Mouse (Mus musculus): Measurements from ENCODE around the gene Colec11. TPM values are rescaled to one million over a fixed set of nuclear protein-coding genes. Genes with fewer than 3 reads are reported as not detected.
A peak's percentile ranks its signal among the peaks of the same experiment; 100 is the strongest.

Gene Colec11
- polyA plus RNA-seq, 1 experiment from 2014 or later, result 4.4 TPM

DNA sequence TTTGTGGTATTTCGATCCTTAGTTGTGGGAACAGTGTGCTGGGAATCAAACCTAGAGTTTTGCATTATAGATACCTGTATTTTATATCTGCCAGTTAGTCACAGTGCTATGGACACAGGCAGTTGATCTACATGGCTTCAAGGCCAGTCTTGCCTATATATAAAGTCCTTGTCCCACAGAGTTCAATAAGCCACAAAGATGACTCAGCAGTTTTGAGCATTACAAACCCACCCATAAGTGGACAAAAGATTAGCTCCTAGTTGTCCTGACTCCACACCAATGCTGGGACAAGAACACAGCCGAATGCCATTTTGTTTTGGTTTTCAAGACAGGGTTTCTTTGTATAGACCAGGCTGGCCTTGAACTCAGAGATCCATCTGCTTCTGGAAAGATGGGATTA is 5.3 kb upstream of the Colec11 start:
- H3K9me3 ChIP-seq (ENCODE audit: low read length), result no peaks in the 10 kb centered on the region
- no peak overlapping the region for H3K4me3 ChIP-seq (ENCODE audit: low read length)
- no peak overlapping the region for H3K9ac ChIP-seq (replicated peaks; ENCODE audit: low read length)
- no peak overlapping the region for H3K27ac ChIP-seq (ENCODE audit: low read length)
- no peaks in the 10 kb centered on the region for H3K27me3 ChIP-seq (ENCODE audit: insufficient read depth, low read length)
- 95% methylated on average over 2 of the region's 2 CpGs for WGBS
- ATAC-seq (ENCODE audit: low FRiP score, low TSS enrichment), result no peak; the same call in 1 of the 2 replicates
- H3K36me3 ChIP-seq (ENCODE audit: insufficient read depth, low read length), result peaks cover 53% of the 10 kb centered on the region
- H3K4me1 ChIP-seq (ENCODE audit: insufficient read depth, low read length), result no peaks in the 10 kb centered on the region
- H3K4me2 ChIP-seq (replicated peaks; ENCODE audit: low read depth, low read length), result no peak overlapping the region

- ATAC-seq (ENCODE audit: low FRiP score, low TSS enrichment), result no peak
- Histone ChIP-seq H3K9ac (replicated peaks; ENCODE audit: low read length) (no peak overlapping the region), H3K9me3 (ENCODE audit: low read length) (no peaks in the 10 kb centered on the region), H3K4me1 (ENCODE audit: insufficient read depth, low read length) (peaks cover 7% of the 10 kb centered on the region), H3K36me3 (ENCODE audit: insufficient read depth, low read length) (peaks cover 39% of the 10 kb centered on the region), H3K27ac (ENCODE audit: low read length) (no peak overlapping the region), H3K4me3 (ENCODE audit: low read length) (no peak overlapping the region), H3K27me3 (ENCODE audit: insufficient read depth, low read length) (no peaks in the 10 kb centered on the region), H3K4me2 (replicated peaks; ENCODE audit: low read depth, low read length) (no peak overlapping the region)
- 53% methylated on average over 4 of the region's 4 CpGs for WGBS
Observed at GRCm38 (mm10) chr12:28627092-28627491, 3.9 kb upstream of the Colec11 start.

GRCm38 (mm10) chr12:28625407-28625806 is 2.2 kb upstream of the Colec11 start:
- 75% methylated on average over 7 of the region's 7 CpGs for WGBS
- Histone ChIP-seq H3K9ac (replicated peaks; ENCODE audit: low read length) (no peak overlapping the region), H3K4me3 (ENCODE audit: low read length) (no peak overlapping the region), H3K9me3 (ENCODE audit: low read length) (no peaks in the 10 kb centered on the region), H3K4me2 (replicated peaks; ENCODE audit: low read depth, low read length) (no peak overlapping the region), H3K27me3 (ENCODE audit: insufficient read depth, low read length) (no peaks in the 10 kb centered on the region), H3K27ac (ENCODE audit: low read length) (no peak overlapping the region), H3K36me3 (ENCODE audit: insufficient read depth, low read length) (peaks cover 22% of the 10 kb centered on the region), H3K4me1 (ENCODE audit: insufficient read depth, low read length) (peaks cover 18% of the 10 kb centered on the region)
- no peak for ATAC-seq (ENCODE audit: low FRiP score, low TSS enrichment)

GRCm38 (mm10) chr12:28624251-28624650 is 1.1 kb upstream of the Colec11 start:
- H3K27ac ChIP-seq (ENCODE audit: low read length), result no peak overlapping the region
- H3K27me3 ChIP-seq (ENCODE audit: insufficient read depth, low read length), result no peaks in the 10 kb centered on the region

GRCm38 (mm10) chr12:28622641-28623040 is 536 bp downstream of the Colec11 start:
- Histone ChIP-seq H3K4me3 (ENCODE audit: low read length) (no peak overlapping the region), H3K4me2 (replicated peaks; ENCODE audit: low read depth, low read length) (no peak overlapping the region), H3K4me1 (ENCODE audit: insufficient read depth, low read length) (peaks cover 18% of the 10 kb centered on the region), H3K36me3 (ENCODE audit: insufficient read depth, low read length) (no peaks in the 10 kb centered on the region), H3K27ac (ENCODE audit: low read length) (peak overlapping the region; percentile 56), H3K27me3 (ENCODE audit: insufficient read depth, low read length) (no peaks in the 10 kb centered on the region), H3K9ac (replicated peaks; ENCODE audit: low read length) (no peak overlapping the region), H3K9me3 (ENCODE audit: low read length) (no peaks in the 10 kb centered on the region)
- no peak for ATAC-seq (ENCODE audit: low FRiP score, low TSS enrichment)
- 56% methylated on average over 1 of the region's 1 CpGs for WGBS

More at GRCm38 (mm10) chr12:28624251-28624650, 1.1 kb upstream of the Colec11 start:
- Histone ChIP-seq H3K9me3 (ENCODE audit: low read length) (no peaks in the 10 kb centered on the region), H3K9ac (replicated peaks; ENCODE audit: low read length) (no peak overlapping the region), H3K36me3 (ENCODE audit: insufficient read depth, low read length) (peaks cover 11% of the 10 kb centered on the region), H3K4me2 (replicated peaks; ENCODE audit: low read depth, low read length) (no peak overlapping the region), H3K4me3 (ENCODE audit: low read length) (no peak overlapping the region), H3K4me1 (ENCODE audit: insufficient read depth, low read length) (peaks cover 18% of the 10 kb centered on the region)
- 88% methylated on average over 2 of the region's 2 CpGs for WGBS
- ATAC-seq (ENCODE audit: low FRiP score, low TSS enrichment), result no peak

DNA sequence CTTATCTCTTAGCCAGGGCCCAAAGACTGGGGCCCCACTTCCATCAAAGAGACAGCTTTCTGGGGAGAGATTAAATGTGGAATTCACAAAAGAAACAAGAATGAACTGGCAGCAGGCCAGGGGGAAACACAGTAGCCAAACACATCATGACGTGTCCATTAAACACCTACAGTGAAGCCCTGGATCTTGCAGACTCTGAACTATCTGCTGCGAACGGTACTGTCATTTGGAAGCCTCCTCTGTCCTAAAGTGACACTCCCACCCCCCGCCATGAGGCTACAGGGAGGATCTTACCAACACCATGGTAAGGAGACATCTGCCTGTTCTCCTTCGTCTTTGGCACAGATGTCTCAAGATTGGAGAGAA is 1.0 kb downstream of the Colec11 start:
- H3K36me3 ChIP-seq (ENCODE audit: insufficient read depth, low read length), result no peaks in the 10 kb centered on the region
- ATAC-seq (ENCODE audit: low FRiP score, low TSS enrichment), result no peak
- H3K9ac ChIP-seq (replicated peaks; ENCODE audit: low read length), result no peak overlapping the region
- no peak overlapping the region for H3K27ac ChIP-seq (ENCODE audit: low read length)
- H3K4me2 ChIP-seq (replicated peaks; ENCODE audit: low read depth, low read length), result no peak overlapping the region; the same call in 1 of the 2 replicates
- WGBS, result 33% methylated on average over 5 of the region's 5 CpGs
- no peak overlapping the region for H3K4me3 ChIP-seq (ENCODE audit: low read length)
- H3K9me3 ChIP-seq (ENCODE audit: low read length), result no peaks in the 10 kb centered on the region
- no peaks in the 10 kb centered on the region for H3K27me3 ChIP-seq (ENCODE audit: insufficient read depth, low read length)
- peaks cover 18% of the 10 kb centered on the region for H3K4me1 ChIP-seq (ENCODE audit: insufficient read depth, low read length)

DNA sequence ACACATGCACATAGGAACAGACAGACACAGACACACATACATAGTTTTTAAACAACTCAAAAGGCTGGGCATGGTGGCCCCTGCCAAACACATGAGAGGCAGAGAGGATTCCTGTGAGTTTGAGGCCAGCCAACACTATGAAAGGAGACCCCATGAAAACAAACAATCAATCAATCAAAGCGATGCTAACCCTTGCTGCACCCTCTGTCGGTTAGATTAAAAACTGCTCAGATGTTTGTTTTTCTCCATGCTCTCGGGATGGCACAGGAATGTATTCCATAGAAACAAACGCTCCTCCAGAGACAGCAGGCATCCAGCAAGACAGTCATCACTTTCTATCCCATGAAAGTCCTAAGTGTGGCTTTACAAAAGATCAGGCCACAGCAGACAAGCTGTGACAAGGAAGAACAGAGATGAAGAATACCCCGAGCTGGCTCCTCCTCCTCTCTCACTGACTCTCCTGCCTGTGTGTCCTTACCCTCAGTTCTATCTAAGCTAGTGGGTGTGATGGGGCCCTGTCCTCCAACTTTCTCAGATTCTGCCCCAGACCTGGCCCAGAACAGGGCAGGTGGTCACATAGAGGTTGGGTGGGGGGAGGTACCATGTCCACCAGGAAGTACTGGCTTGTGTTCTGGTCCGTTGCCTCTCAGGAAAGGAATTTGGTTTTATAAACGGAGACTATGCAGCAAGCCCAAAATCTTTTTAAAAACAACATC is 1.6 kb downstream of the Colec11 start:
- no peaks in the 10 kb centered on the region for H3K27me3 ChIP-seq (ENCODE audit: insufficient read depth, low read length)
- 10% methylated on average over 7 of the region's 7 CpGs for WGBS
- no peaks in the 10 kb centered on the region for H3K36me3 ChIP-seq (ENCODE audit: insufficient read depth, low read length)
- H3K27ac ChIP-seq (ENCODE audit: low read length), result no peak overlapping the region
- peak overlapping the region; percentile 10 for H3K4me2 ChIP-seq (replicated peaks; ENCODE audit: low read depth, low read length)
- no peak overlapping the region for H3K9ac ChIP-seq (replicated peaks; ENCODE audit: low read length)
- no peaks in the 10 kb centered on the region for H3K9me3 ChIP-seq (ENCODE audit: low read length)
- ATAC-seq (ENCODE audit: low FRiP score, low TSS enrichment), result peak; percentile 43; the same call in 1 of the 2 replicates
- no peak overlapping the region for H3K4me3 ChIP-seq (ENCODE audit: low read length)
- H3K4me1 ChIP-seq (ENCODE audit: insufficient read depth, low read length), result peaks cover 18% of the 10 kb centered on the region

DNA sequence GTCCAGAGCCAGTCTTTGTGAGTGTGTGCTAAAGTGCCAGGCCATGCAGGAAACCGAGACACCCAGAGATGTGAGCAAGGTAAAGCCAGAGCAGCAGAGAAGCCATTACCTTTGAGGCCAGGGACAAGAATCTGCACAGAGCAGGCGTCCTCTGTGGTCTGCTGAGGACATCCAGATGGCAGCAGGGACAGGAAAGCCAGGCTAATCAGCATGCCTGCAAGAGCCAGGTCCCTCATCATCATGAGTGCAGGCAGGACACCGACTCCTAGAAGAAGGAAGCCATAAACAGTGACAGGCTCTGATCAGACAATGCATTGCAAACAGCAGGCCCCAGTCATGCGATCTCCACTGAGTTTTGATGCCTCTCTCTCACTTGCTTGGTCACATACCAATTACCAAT is 5.9 kb downstream of the Colec11 start:
- no peak for ATAC-seq (ENCODE audit: low FRiP score, low TSS enrichment)
- WGBS, result 54% methylated on average over 4 of the region's 4 CpGs

DNA sequence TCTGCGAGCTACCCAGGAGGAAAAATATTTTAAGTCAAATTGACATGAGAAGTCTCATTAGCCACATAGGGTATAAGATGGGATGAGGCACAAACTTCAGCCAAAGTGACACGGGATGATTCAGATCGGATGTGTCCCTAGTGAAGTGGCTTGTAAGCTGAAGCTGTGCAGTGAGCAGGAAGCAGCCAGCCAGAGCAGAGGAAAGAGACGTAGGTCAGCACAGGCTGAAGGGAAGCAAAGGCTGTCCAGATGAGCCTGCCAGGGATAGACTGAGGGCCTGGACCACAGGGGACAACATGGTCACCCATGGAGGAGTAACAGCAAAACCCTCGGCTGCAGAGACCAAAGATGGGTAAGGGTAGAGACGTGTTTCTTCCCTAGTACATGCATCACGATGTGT is 8.8 kb downstream of the Colec11 start:
- Histone ChIP-seq H3K36me3 (ENCODE audit: insufficient read depth, low read length) (no peaks in the 10 kb centered on the region), H3K4me3 (ENCODE audit: low read length) (no peak overlapping the region), H3K4me1 (ENCODE audit: insufficient read depth, low read length) (no peaks in the 10 kb centered on the region), H3K9ac (replicated peaks; ENCODE audit: low read length) (no peak overlapping the region), H3K27me3 (ENCODE audit: insufficient read depth, low read length) (no peaks in the 10 kb centered on the region), H3K27ac (ENCODE audit: low read length) (no peak overlapping the region), H3K9me3 (ENCODE audit: low read length) (no peaks in the 10 kb centered on the region), H3K4me2 (replicated peaks; ENCODE audit: low read depth, low read length) (no peak overlapping the region)
- no peak for ATAC-seq (ENCODE audit: low FRiP score, low TSS enrichment)
- 62% methylated on average over 7 of the region's 7 CpGs for WGBS

More for the DNA sequence above, 5.9 kb downstream of the Colec11 start:
- H3K4me1 ChIP-seq (ENCODE audit: insufficient read depth, low read length), result peaks cover 14% of the 10 kb centered on the region
- no peak overlapping the region for H3K9ac ChIP-seq (replicated peaks; ENCODE audit: low read length)
- H3K9me3 ChIP-seq (ENCODE audit: low read length), result no peaks in the 10 kb centered on the region
- no peak overlapping the region for H3K4me2 ChIP-seq (replicated peaks; ENCODE audit: low read depth, low read length)
- H3K27me3 ChIP-seq (ENCODE audit: insufficient read depth, low read length), result no peaks in the 10 kb centered on the region
- H3K4me3 ChIP-seq (ENCODE audit: low read length), result no peak overlapping the region
- no peak overlapping the region for H3K27ac ChIP-seq (ENCODE audit: low read length)
- no peaks in the 10 kb centered on the region for H3K36me3 ChIP-seq (ENCODE audit: insufficient read depth, low read length)

- no peak overlapping the region for H3K4me2 ChIP-seq (replicated peaks; ENCODE audit: low read depth, low read length)
- H3K4me1 ChIP-seq (ENCODE audit: insufficient read depth, low read length), result 0 out of 2 replicates have a peak, but pooled peaks cover 2% of the 10 kb centered on the region
- no peak overlapping the region for H3K4me3 ChIP-seq (ENCODE audit: low read length)
- H3K36me3 ChIP-seq (ENCODE audit: insufficient read depth, low read length), result no peaks in the 10 kb centered on the region
- H3K9ac ChIP-seq (replicated peaks; ENCODE audit: low read length), result no peak overlapping the region
- H3K27ac ChIP-seq (ENCODE audit: low read length), result no peak overlapping the region
- ATAC-seq (ENCODE audit: low FRiP score, low TSS enrichment), result no peak
- no peaks in the 10 kb centered on the region for H3K27me3 ChIP-seq (ENCODE audit: insufficient read depth, low read length)
- WGBS, result 26% methylated on average over 6 of the region's 6 CpGs
- no peaks in the 10 kb centered on the region for H3K9me3 ChIP-seq (ENCODE audit: low read length)
Observed at GRCm38 (mm10) chr12:28612391-28612790, 10.8 kb downstream of the Colec11 start.
